Mouse (Mus musculus) cerebellum, adult 2 months (tissue): ENCODE measurements around the gene A930002H24Rik. TPM values are rescaled to one million over a fixed set of nuclear protein-coding genes. Genes with fewer than 3 reads are reported as not detected.

ENCODE experiments used
- DNase-seq, 2 experiments: peaks; one replicate each; pipeline ENCODE4 v3.0.0; 2021
- H3K27ac ChIP-seq: fragments of 200-500 bp; 2 replicates; pipeline ENCODE4 v1.5.1; 2012; ENCODE audit warnings: low read length, control low read depth, inconsistent platforms; ENCODE audit not compliant: insufficient read depth
- H3K27me3 ChIP-seq: fragments of 200-500 bp; 2 replicates; pipeline ENCODE4 v1.6.1; 2012; ENCODE audit warnings: inconsistent platforms, mild to moderate bottlenecking, low read length, moderate library complexity; ENCODE audit not compliant: control insufficient read depth, insufficient read depth
- H3K4me1 ChIP-seq: fragments of 200-500 bp; 2 replicates; pipeline ENCODE4 v1.6.1; 2011; ENCODE audit warnings: low read length; ENCODE audit not compliant: control insufficient read depth, insufficient read depth
- H3K4me3 ChIP-seq: fragments of 200-500 bp; replicated peaks from 2 replicates; pipeline ENCODE3; 2011; ENCODE audit warnings: mild to moderate bottlenecking, low read depth, low read length, control low read depth; ENCODE audit not compliant: insufficient read depth
- CTCF ChIP-seq: fragments of 200-500 bp; IDR thresholded peaks from 2 replicates; pipeline ENCODE4 v1.5.1; 2011; ENCODE audit warnings: low read depth, mild to moderate bottlenecking, control low read depth, low read length, moderate library complexity, borderline replicate concordance; ENCODE audit not compliant: insufficient read depth
- POLR2A ChIP-seq: fragments of 200-500 bp; IDR thresholded peaks from 2 replicates; pipeline ENCODE4 v1.6.1; 2011; ENCODE audit warnings: low read length, control low read depth, borderline replicate concordance; ENCODE audit not compliant: insufficient read depth
- WGBS: fragments of 180-500 bp; shearing (Covaris S2); methylation state at CpG from one replicate; pipeline ENCODE4 v1.1.7; 2018; 5-methylcytosine and 5-hydroxymethylcytosine counted together
- polyA plus RNA-seq: library from polyadenylated mRNA; depleted of rRNA; stranded (reverse); fragments of >200 nt; gene quantifications from 2 replicates; pipeline ENCODE4 v1.2.3, GENCODE M21; 2012; rRNA removed

The A930002H24Rik gene
- polyA plus RNA-seq, 1 experiment: 0.77 TPM

DNA sequence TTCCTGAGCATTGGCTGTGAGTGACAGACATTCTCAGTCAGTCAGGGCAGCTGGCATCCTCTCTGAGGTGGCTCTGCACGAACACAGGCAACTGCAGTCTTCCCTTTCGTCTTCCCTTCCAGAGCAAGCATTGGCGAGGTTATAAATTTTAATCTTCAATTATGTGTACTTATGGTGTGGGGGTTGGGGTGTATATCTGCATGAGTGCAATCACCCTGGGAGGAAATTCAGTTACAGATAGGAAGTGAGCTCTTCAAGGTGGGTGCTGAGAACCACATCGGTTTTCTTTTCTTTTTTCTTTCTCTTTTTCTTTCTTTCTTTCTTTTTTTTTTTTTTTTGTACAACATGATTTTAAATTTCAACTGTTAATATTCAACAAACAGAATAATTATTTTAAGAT lies 32.0 kb downstream of the A930002H24Rik start:
- H3K27me3 ChIP-seq: 0 out of 2 replicates have a peak, but pooled peaks cover 2% of the 10 kb centered on the region
- no peak overlapping the region for H3K27ac ChIP-seq
- no peak for DNase-seq
- no peak overlapping the region for H3K4me3 ChIP-seq
- no peaks in the 10 kb centered on the region for H3K4me1 ChIP-seq
- no peak for TF ChIP-seq CTCF
- no peak for TF ChIP-seq POLR2A
- 60% methylated on average over 4 of the region's 4 CpGs for WGBS

DNA sequence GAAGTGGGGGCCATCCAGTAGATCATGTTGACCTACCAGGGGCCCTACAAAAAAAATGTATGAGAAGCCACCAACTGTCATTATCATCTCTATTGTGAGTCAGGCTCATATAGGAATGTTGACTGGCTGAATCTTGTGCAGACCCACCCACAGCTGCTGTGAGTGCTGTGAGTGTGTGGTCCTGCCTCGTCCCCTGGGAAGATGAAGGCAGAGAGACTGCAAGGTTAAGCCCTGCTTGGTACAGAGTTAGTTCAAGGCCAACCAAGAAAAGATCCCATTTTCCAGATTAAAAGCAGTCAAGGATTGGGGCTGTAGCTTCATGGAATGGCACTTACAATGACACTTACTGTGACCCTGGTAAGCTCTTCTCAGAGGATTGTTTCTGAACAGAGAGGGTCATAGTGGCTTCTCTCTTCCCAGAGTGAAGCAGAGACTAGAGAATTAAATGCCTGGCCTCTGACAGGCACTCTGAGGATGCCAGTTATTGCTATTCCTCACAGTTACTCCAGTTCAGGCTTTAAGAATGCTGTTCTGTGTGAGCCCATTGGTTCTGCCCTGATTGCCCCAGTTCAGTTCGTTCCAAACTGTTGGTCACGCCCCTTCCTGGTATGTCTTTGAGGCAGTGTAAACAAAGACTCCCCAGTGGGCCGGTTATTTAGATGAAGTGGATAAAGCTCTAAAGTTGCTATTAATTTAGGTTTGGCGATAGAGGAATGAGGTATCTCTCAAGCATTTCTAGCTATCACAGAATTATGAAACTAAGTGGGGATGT lies 34.8 kb downstream of the A930002H24Rik start:
- Histone ChIP-seq H3K27ac (no peak overlapping the region), H3K27me3 (no peaks in the 10 kb centered on the region), H3K4me1 (no peaks in the 10 kb centered on the region), H3K4me3 (no peak overlapping the region)
- WGBS: 49% methylated on average over 5 of the region's 5 CpGs
- DNase-seq: no peak
- TF ChIP-seq POLR2A (no peak), CTCF (no peak)

DNA sequence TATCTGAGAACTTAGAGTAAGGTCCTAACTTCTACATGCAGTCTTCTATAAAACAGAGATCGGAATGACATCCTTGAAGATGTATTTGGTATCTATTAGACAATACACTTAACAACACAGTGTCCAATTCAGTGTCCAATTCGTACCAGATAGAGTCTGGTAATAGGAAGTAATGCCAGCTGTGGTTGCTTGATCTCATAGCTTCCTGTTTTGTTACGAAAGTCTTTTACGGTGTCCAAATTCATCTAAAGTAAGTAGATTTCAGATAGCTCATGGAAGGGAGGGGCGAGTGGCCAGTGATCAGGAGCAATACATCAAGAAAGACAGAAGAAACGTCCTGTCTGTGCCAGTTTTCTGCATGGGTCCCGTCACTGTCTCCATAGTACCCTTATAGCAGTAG lies 36.8 kb downstream of the A930002H24Rik start:
- WGBS: 86% methylated on average over 7 of the region's 7 CpGs
- H3K4me3 ChIP-seq: no peak overlapping the region
- H3K4me1 ChIP-seq: no peaks in the 10 kb centered on the region
- H3K27me3 ChIP-seq: no peaks in the 10 kb centered on the region
- no peak for DNase-seq
- no peak overlapping the region for H3K27ac ChIP-seq
- no peak for TF ChIP-seq CTCF
- TF ChIP-seq POLR2A: no peak

DNA sequence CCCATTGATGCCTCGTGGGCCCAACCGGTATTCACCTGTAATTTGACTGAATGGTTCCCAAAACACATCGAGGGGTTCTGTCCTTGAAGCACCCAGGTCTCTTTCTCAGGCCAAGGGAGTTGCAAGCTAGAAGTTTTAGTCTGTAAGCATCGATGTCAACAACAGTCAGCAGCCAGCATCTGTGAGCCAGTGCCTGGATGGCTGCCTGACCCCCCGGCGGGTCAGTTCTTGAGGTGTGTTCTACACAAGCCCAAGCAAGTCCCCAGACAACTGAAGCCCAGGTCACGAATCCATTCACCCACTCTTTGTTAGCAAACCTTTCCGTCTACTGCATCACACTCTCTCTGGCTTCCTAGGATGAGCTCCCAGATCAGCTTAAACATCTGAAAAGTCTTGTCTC lies 37.4 kb downstream of the A930002H24Rik start:
- Histone ChIP-seq H3K27ac (no peak overlapping the region), H3K27me3 (no peaks in the 10 kb centered on the region), H3K4me3 (no peak overlapping the region), H3K4me1 (no peaks in the 10 kb centered on the region)
- TF ChIP-seq POLR2A (no peak), CTCF (no peak)
- 76% methylated on average over 8 of the region's 8 CpGs for WGBS
- DNase-seq: no peak

DNA sequence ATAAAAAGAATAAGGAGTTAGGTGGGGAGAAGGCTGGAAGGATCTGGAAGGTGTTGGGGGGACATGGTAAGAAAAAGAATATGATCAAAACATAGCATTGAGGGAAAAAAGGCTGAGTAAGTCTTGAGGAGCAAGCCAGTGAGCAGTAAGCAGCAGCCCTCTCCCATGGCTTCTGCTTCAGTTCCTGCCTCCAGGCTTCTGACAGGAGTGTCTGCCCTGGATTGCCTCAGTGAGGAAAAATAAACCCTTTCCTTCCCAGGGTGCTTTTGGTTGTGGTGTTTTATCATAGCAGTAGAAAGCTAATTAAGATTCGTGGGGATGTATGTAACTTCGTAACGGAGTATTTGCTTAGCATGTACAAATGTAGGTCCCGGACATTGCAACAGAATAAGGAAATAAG lies 39.5 kb downstream of the A930002H24Rik start:
- H3K27me3 ChIP-seq: no peaks in the 10 kb centered on the region
- WGBS: 96% methylated on average over 4 of the region's 4 CpGs
- TF ChIP-seq POLR2A (no peak), CTCF (no peak)
- no peak overlapping the region for H3K4me3 ChIP-seq
- no peaks in the 10 kb centered on the region for H3K4me1 ChIP-seq
- DNase-seq: no peak
- no peak overlapping the region for H3K27ac ChIP-seq

DNA sequence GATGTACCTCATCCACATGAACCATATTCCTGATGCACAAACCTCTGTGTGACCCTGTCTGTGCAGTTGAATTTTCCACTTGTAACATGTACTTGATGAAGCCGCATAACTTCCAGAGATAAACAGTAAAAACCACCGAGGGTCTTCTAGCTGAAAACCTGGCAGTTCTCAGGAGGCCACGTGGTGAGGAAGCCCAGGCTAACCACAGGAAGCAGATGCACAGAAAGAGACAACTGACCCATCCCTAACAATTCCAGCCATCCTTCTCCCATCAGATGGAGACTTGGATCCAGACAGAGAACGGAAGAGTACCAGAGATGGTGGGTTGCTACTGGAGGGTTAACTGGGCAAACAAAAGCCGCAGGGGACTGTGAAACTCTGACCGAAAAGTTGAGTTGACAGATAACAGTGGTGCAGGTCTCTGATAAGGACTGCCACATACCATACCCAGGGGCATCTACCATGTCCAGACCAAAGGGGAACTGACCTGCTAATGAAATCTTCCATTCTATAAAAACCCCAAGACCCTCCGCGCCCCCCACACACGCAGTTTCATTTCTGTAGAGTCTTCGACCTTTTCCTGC lies 45.1 kb downstream of the A930002H24Rik start:
- DNase-seq: no peak
- Histone ChIP-seq H3K4me3 (no peak overlapping the region), H3K27ac (no peak overlapping the region), H3K27me3 (no peaks in the 10 kb centered on the region), H3K4me1 (no peaks in the 10 kb centered on the region)
- TF ChIP-seq POLR2A: no peak
- TF ChIP-seq CTCF: no peak
- 87% methylated on average over 10 of the region's 10 CpGs for WGBS

DNA sequence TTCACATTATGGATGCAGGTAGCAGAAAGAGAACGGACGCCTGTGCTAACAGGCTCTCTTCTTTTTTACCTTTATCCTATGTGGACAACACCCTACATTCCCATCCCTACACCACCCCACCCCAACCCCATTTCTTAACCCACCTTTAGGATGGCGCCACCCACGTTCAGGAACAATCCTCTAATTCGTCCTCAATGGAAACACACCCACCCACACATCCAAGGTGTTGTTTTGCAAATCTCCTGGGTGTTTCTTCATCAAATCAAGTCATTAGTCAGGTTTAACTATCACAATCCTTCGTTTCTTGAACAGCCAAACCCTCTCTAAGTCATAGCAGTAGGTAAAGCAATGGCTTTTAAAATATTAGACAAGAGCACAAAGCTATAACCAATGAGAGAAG lies 50.0 kb downstream of the A930002H24Rik start:
- H3K4me3 ChIP-seq: no peak overlapping the region
- H3K4me1 ChIP-seq: no peaks in the 10 kb centered on the region
- 90% methylated on average over 6 of the region's 6 CpGs for WGBS
- no peak for DNase-seq
- no peak overlapping the region for H3K27ac ChIP-seq
- TF ChIP-seq CTCF (no peak), POLR2A (no peak)
- H3K27me3 ChIP-seq: no peaks in the 10 kb centered on the region

Other genes starting within 250 kb of the A930002H24Rik start
- 8.8 and 9.6 TPM in 2 replicates for gene Fer, start 729 bp downstream of the A930002H24Rik start, polyA plus RNA-seq